In the genomic region with DNA sequence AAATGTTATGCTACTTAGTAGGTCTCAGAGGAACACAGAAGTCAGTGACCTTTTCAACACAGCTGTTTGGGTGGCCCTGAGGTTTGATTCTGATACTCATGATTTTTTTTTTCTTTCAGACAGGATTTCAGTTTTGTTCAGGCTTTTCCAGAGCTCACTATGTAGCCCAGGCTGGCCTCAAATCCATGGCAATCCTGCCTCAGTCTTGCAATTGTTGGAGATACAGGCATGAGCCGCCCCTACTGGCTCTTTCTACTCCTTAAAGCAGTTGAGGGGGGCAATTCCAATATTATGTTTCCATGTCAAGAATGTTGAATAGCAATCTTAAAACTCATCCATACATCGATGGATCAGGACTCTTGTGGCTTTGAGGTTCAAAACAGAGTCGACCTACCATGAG, we compare ENCODE assay signal across 8 mouse cellular contexts. TPM values are rescaled to one million over a fixed set of nuclear protein-coding genes. Genes with fewer than 3 reads are reported as not detected.
A peak's percentile ranks its signal among the peaks of the same experiment; 100 is the strongest.
DNase-seq lines count a peak whose midpoint lies in the region; ATAC-seq lines count a peak whose summit lies in the region.

No protein-coding gene starts in this region.

- peak overlapping the region; percentile 29 for H3K4me3 ChIP-seq in kidney, embryonic 16.5 days (ENCODE audit: low read length)
- H3K4me3 ChIP-seq in embryonic facial prominence, embryonic 15.5 days (replicated peaks): peak overlapping the region; percentile 85
- H3K4me3 ChIP-seq in hindbrain, embryonic 16.5 days (ENCODE audit: low read length): peak overlapping the region; percentile 29
- peak overlapping the region; percentile 29 for H3K4me3 ChIP-seq in midbrain, embryonic 15.5 days

- no peaks in the 10 kb centered on the region for H3K9me3 ChIP-seq in kidney, embryonic 16.5 days (ENCODE audit: low read length)
- no peaks in the 10 kb centered on the region for H3K9me3 ChIP-seq in embryonic facial prominence, embryonic 15.5 days (replicated peaks)
- no peaks in the 10 kb centered on the region for H3K9me3 ChIP-seq in hindbrain, embryonic 16.5 days (ENCODE audit: control insufficient read depth, low read length)
- H3K9me3 ChIP-seq in midbrain, embryonic 15.5 days: no peaks in the 10 kb centered on the region

- peak overlapping the region; percentile 49; the same call in 1 of the 2 replicates for H3K27ac ChIP-seq in kidney, embryonic 16.5 days (ENCODE audit: low read length)
- peak overlapping the region; percentile 68 for H3K27ac ChIP-seq in embryonic facial prominence, embryonic 15.5 days (replicated peaks)
- H3K27ac ChIP-seq in hindbrain, embryonic 16.5 days (ENCODE audit: low read depth, low read length): peak overlapping the region; percentile 65
- H3K27ac ChIP-seq in midbrain, embryonic 15.5 days: peak overlapping the region; percentile 70

- no peak for DNase-seq in kidney, postnatal 10 days
- DNase-seq in left cerebral cortex, postnatal 36 days (ENCODE audit: low spot score in 2 of 2): no peak
- DNase-seq in adrenal gland, adult 8-10 months: no peak

- H3K9ac ChIP-seq in kidney, embryonic 16.5 days (replicated peaks; ENCODE audit: low read length): peak overlapping the region; percentile 55
- H3K9ac ChIP-seq in embryonic facial prominence, embryonic 15.5 days: 0 out of 2 replicates have a peak overlapping the region, but pooled peaks have one; percentile 19
- peak overlapping the region; percentile 54 for H3K9ac ChIP-seq in hindbrain, embryonic 16.5 days (ENCODE audit: low read depth, low read length)
- no peak overlapping the region; the same call in 1 of the 2 replicates for H3K9ac ChIP-seq in midbrain, embryonic 15.5 days

- H3K36me3 ChIP-seq in kidney, embryonic 16.5 days (ENCODE audit: insufficient read depth, low read length): peaks cover 15% of the 10 kb centered on the region
- peaks cover 21% of the 10 kb centered on the region for H3K36me3 ChIP-seq in embryonic facial prominence, embryonic 15.5 days
- H3K36me3 ChIP-seq in hindbrain, embryonic 16.5 days (ENCODE audit: control insufficient read depth, insufficient read depth, low read length): peaks cover 11% of the 10 kb centered on the region
- H3K36me3 ChIP-seq in midbrain, embryonic 15.5 days (replicated peaks): peaks cover 3% of the 10 kb centered on the region; the same call in 1 of the 2 replicates

- peaks cover 12% of the 10 kb centered on the region for H3K4me1 ChIP-seq in kidney, embryonic 16.5 days (ENCODE audit: insufficient read depth, low read length)
- H3K4me1 ChIP-seq in embryonic facial prominence, embryonic 15.5 days: peaks cover 14% of the 10 kb centered on the region; the same call in 1 of the 2 replicates
- peaks cover 6% of the 10 kb centered on the region for H3K4me1 ChIP-seq in hindbrain, embryonic 16.5 days (ENCODE audit: control insufficient read depth, insufficient read depth, low read depth, low read length)
- H3K4me1 ChIP-seq in midbrain, embryonic 15.5 days: peaks cover 16% of the 10 kb centered on the region

- no peak for ATAC-seq in kidney, embryonic 16.5 days (ENCODE audit: low FRiP score, low TSS enrichment)
- ATAC-seq in embryonic facial prominence, embryonic 15.5 days (ENCODE audit: insufficient number of reproducible peaks, low FRiP score, low TSS enrichment, low read depth): no peak
- ATAC-seq in hindbrain, embryonic 16.5 days: no peak
- no peak for ATAC-seq in midbrain, embryonic 15.5 days (replicated peaks)
- no peak for ATAC-seq in megakaryocyte progenitor cell, adult 5-6 weeks (replicated peaks; ENCODE audit: poor library complexity)

- H3K27me3 ChIP-seq in kidney, embryonic 16.5 days (ENCODE audit: insufficient read depth, low read length): no peaks in the 10 kb centered on the region
- no peaks in the 10 kb centered on the region for H3K27me3 ChIP-seq in embryonic facial prominence, embryonic 15.5 days
- no peaks in the 10 kb centered on the region for H3K27me3 ChIP-seq in hindbrain, embryonic 16.5 days (replicated peaks; ENCODE audit: control insufficient read depth, insufficient read depth, low read length)
- no peaks in the 10 kb centered on the region for H3K27me3 ChIP-seq in midbrain, embryonic 15.5 days (replicated peaks)

- H3K4me2 ChIP-seq in kidney, embryonic 16.5 days (replicated peaks; ENCODE audit: low read depth, low read length): peak overlapping the region; percentile 54
- peak overlapping the region; percentile 55 for H3K4me2 ChIP-seq in embryonic facial prominence, embryonic 15.5 days (replicated peaks)
- peak overlapping the region; percentile 45 for H3K4me2 ChIP-seq in hindbrain, embryonic 16.5 days (ENCODE audit: low read length)
- H3K4me2 ChIP-seq in midbrain, embryonic 15.5 days: peak overlapping the region; percentile 35

- WGBS in kidney, embryonic 16.5 days: 70% methylated on average over 3 of the region's 3 CpGs
- 58% methylated on average over 3 of the region's 3 CpGs for WGBS in embryonic facial prominence, embryonic 15.5 days
- WGBS in hindbrain, embryonic 16.5 days: 68% methylated on average over 3 of the region's 3 CpGs
- WGBS in midbrain, embryonic 15.5 days: 69% methylated on average over 3 of the region's 3 CpGs

- intact Hi-C loops in left cerebral cortex, postnatal 36 days (cut with DNase I): no loop called here

RNA-seq across cellular contexts. Expression of gene Dnpep, which starts 0.5 kb away (rescaled TPM):
- polyA plus RNA-seq in kidney, embryonic 16.5 days (2015; fragmentation: Nextera tagmentation; extraction: Ambion mirVana): 168 and 184 TPM in 2 replicates
- 113 and 115 TPM in 2 replicates for polyA plus RNA-seq in embryonic facial prominence, embryonic 15.5 days (2015; fragmentation: Nextera tagmentation; extraction: Ambion mirVana)
- 149 and 150 TPM in 2 replicates for polyA plus RNA-seq in hindbrain, embryonic 16.5 days (2015; fragmentation: Nextera tagmentation; extraction: Ambion mirVana)
- 152 and 162 TPM in 2 replicates for polyA plus RNA-seq in midbrain, embryonic 15.5 days (2015; fragmentation: Nextera tagmentation; extraction: Ambion mirVana)
- total RNA-seq in left cerebral cortex, postnatal 36 days (2021): 10 to 100 TPM; 51.9 to 55.9 TPM
- 100 to 1,000 TPM; 101 to 112 (median 104) TPM for total RNA-seq in adrenal gland, adult 8-10 months (2022)
- 31.3 and 39.7 TPM in 2 replicates for total RNA-seq in megakaryocyte progenitor cell, adult 5-6 weeks (2015)
- 36.4 and 41.7 TPM in 2 replicates for total RNA-seq in megakaryocyte progenitor cell, adult 5-6 weeks (2017)

RNA-seq across cellular contexts. Expression of gene Resp18, which starts 40.1 kb away (rescaled TPM):
- polyA plus RNA-seq in kidney, embryonic 16.5 days (2015; fragmentation: Nextera tagmentation; extraction: Ambion mirVana): 1.0 and 3.0 TPM in 2 replicates
- polyA plus RNA-seq in embryonic facial prominence, embryonic 15.5 days (2015; fragmentation: Nextera tagmentation; extraction: Ambion mirVana): 0.39 and 0.68 TPM in 2 replicates
- polyA plus RNA-seq in hindbrain, embryonic 16.5 days (2015; fragmentation: Nextera tagmentation; extraction: Ambion mirVana): 251 and 327 TPM in 2 replicates
- polyA plus RNA-seq in midbrain, embryonic 15.5 days (2015; fragmentation: Nextera tagmentation; extraction: Ambion mirVana): 167 and 169 TPM in 2 replicates
- 100 to 1,000 TPM; 122 to 146 TPM for total RNA-seq in left cerebral cortex, postnatal 36 days (2021)
- total RNA-seq in adrenal gland, adult 8-10 months (2022): 100 to 1,000 TPM; 143 to 279 (median 188) TPM
- not detected in 2 replicates for total RNA-seq in megakaryocyte progenitor cell, adult 5-6 weeks (2015)
- not detected in 2 replicates for total RNA-seq in megakaryocyte progenitor cell, adult 5-6 weeks (2017)

RNA-seq across cellular contexts. Expression of gene Des, which starts 41.8 kb away (rescaled TPM):
- 41.6 and 53.6 TPM in 2 replicates for polyA plus RNA-seq in kidney, embryonic 16.5 days (2015; fragmentation: Nextera tagmentation; extraction: Ambion mirVana)
- 112 and 140 TPM in 2 replicates for polyA plus RNA-seq in embryonic facial prominence, embryonic 15.5 days (2015; fragmentation: Nextera tagmentation; extraction: Ambion mirVana)
- polyA plus RNA-seq in hindbrain, embryonic 16.5 days (2015; fragmentation: Nextera tagmentation; extraction: Ambion mirVana): 1.7 and 10.9 TPM in 2 replicates
- polyA plus RNA-seq in midbrain, embryonic 15.5 days (2015; fragmentation: Nextera tagmentation; extraction: Ambion mirVana): 1.5 and 2.0 TPM in 2 replicates
- total RNA-seq in left cerebral cortex, postnatal 36 days (2021): 1 to 10 TPM in 1 of 2 experiments, under 1 TPM in 1; 0.84 to 1.5 TPM
- total RNA-seq in adrenal gland, adult 8-10 months (2022): 10 to 100 TPM; 13.3 to 16.4 (median 15.6) TPM
- total RNA-seq in megakaryocyte progenitor cell, adult 5-6 weeks (2015): not detected in 2 replicates
- total RNA-seq in megakaryocyte progenitor cell, adult 5-6 weeks (2017): not detected in 2 replicates

RNA-seq across cellular contexts. Expression of gene Ptprn, which starts 54.0 kb away (rescaled TPM):
- 0.54 and 0.87 TPM in 2 replicates for polyA plus RNA-seq in kidney, embryonic 16.5 days (2015; fragmentation: Nextera tagmentation; extraction: Ambion mirVana)
- 0.41 and 1.0 TPM in 2 replicates for polyA plus RNA-seq in embryonic facial prominence, embryonic 15.5 days (2015; fragmentation: Nextera tagmentation; extraction: Ambion mirVana)
- polyA plus RNA-seq in hindbrain, embryonic 16.5 days (2015; fragmentation: Nextera tagmentation; extraction: Ambion mirVana): 36.9 and 40.6 TPM in 2 replicates
- 24.2 and 26.6 TPM in 2 replicates for polyA plus RNA-seq in midbrain, embryonic 15.5 days (2015; fragmentation: Nextera tagmentation; extraction: Ambion mirVana)
- total RNA-seq in left cerebral cortex, postnatal 36 days (2021): 100 to 1,000 TPM; 468 to 499 TPM
- total RNA-seq in adrenal gland, adult 8-10 months (2022): 10 to 100 TPM; 59.0 to 80.7 (median 66.5) TPM
- 0.12 and 0.15 TPM in 2 replicates for total RNA-seq in megakaryocyte progenitor cell, adult 5-6 weeks (2015)
- total RNA-seq in megakaryocyte progenitor cell, adult 5-6 weeks (2017): 0.10 TPM in 1 of 2 replicates, not detected in the other

RNA-seq across cellular contexts. Expression of gene Speg, which starts 56.8 kb away (rescaled TPM):
- polyA plus RNA-seq in kidney, embryonic 16.5 days (2015; fragmentation: Nextera tagmentation; extraction: Ambion mirVana): 61.4 and 61.5 TPM in 2 replicates
- polyA plus RNA-seq in embryonic facial prominence, embryonic 15.5 days (2015; fragmentation: Nextera tagmentation; extraction: Ambion mirVana): 16.5 and 18.6 TPM in 2 replicates
- polyA plus RNA-seq in hindbrain, embryonic 16.5 days (2015; fragmentation: Nextera tagmentation; extraction: Ambion mirVana): 20.3 and 20.4 TPM in 2 replicates
- polyA plus RNA-seq in midbrain, embryonic 15.5 days (2015; fragmentation: Nextera tagmentation; extraction: Ambion mirVana): 20.8 and 21.3 TPM in 2 replicates
- total RNA-seq in left cerebral cortex, postnatal 36 days (2021): 100 to 1,000 TPM; 173 to 212 TPM
- total RNA-seq in adrenal gland, adult 8-10 months (2022): 10 to 100 TPM; 13.7 to 32.9 (median 22.2) TPM
- not detected in 2 replicates for total RNA-seq in megakaryocyte progenitor cell, adult 5-6 weeks (2015)
- total RNA-seq in megakaryocyte progenitor cell, adult 5-6 weeks (2017): not detected in 2 replicates

Comparison
In these comparisons a context has a peak if more than half of its experiments do, and no peak if none do; other contexts are left out.
1. H3K4me3 ChIP-seq: peak in every context shown above with its lines; median percentile 85 in embryonic facial prominence, embryonic 15.5 days; 29 in kidney, embryonic 16.5 days; 29 in hindbrain, embryonic 16.5 days; 29 in midbrain, embryonic 15.5 days.
2. RNA of gene Resp18, which starts 40.1 kb away (polyA plus RNA-seq): 251 to 327 TPM in hindbrain, embryonic 16.5 days and 167 to 169 TPM in midbrain, embryonic 15.5 days; 1.0 to 3.0 TPM in kidney, embryonic 16.5 days and 0.39 to 0.68 TPM in embryonic facial prominence, embryonic 15.5 days; every median in the first group is over 10 times any median in the second.
3. Peak in every context shown above with its lines, with median percentiles within 50 percentile points of each other: H3K27ac ChIP-seq and H3K4me2 ChIP-seq.